In genomic region chr12:89383254-89383653, GRCm38 (mm10) we compare ENCODE assay signal across 12 mouse cellular contexts.
DNase-seq lines count a peak whose midpoint lies in the region; ATAC-seq and TF ChIP-seq lines count a peak whose summit lies in the region.
"Had no signal": no experiment of that assay in that cellular context is flagged by ENCODE, and none has a peak within 500 bp of the region (broad histone marks: within the 10 kb centered on the region; RNA-seq: fewer than 3 reads in every experiment).

No protein-coding gene starts in this region.

- WGBS in liver, postnatal 0 days (ENCODE audit: insufficient replicate concordance), result 11% methylated on average over 3 of the region's 3 CpGs
- WGBS in liver, embryonic 12.5 days (ENCODE audit: insufficient replicate concordance), result 7% methylated on average over 3 of the region's 3 CpGs
- WGBS in forebrain, embryonic 13.5 days, result 16% methylated on average over 3 of the region's 3 CpGs
- WGBS in midbrain, postnatal 0 days, result 13% methylated on average over 3 of the region's 3 CpGs
- WGBS in heart, embryonic 12.5 days, result 16% methylated on average over 3 of the region's 3 CpGs

- H3K36me3 ChIP-seq in liver, postnatal 0 days (replicated peaks; ENCODE audit: insufficient read depth, low read length), result no peaks in the 10 kb centered on the region
- no peaks in the 10 kb centered on the region for H3K36me3 ChIP-seq in liver, embryonic 12.5 days
- no peaks in the 10 kb centered on the region for H3K36me3 ChIP-seq in forebrain, embryonic 13.5 days (ENCODE audit: poor library complexity, severe bottlenecking)
- H3K36me3 ChIP-seq in midbrain, postnatal 0 days (ENCODE audit: insufficient read depth, low read length), result no peaks in the 10 kb centered on the region
- H3K36me3 ChIP-seq in heart, embryonic 12.5 days, result no peaks in the 10 kb centered on the region
- H3K36me3 ChIP-seq: limb, embryonic 12.5 days; stomach, embryonic 15.5 days had no signal

- no peak overlapping the region for H3K27ac ChIP-seq in liver, postnatal 0 days (ENCODE audit: low read depth)
- no peak overlapping the region for H3K27ac ChIP-seq in liver, embryonic 12.5 days
- H3K27ac ChIP-seq in forebrain, embryonic 13.5 days, result no peak overlapping the region
- no peak overlapping the region for H3K27ac ChIP-seq in midbrain, postnatal 0 days (ENCODE audit: low read depth, low read length)
- no peak overlapping the region for H3K27ac ChIP-seq in heart, embryonic 12.5 days (ENCODE audit: poor library complexity, severe bottlenecking)
- H3K27ac ChIP-seq: limb, embryonic 12.5 days; stomach, embryonic 15.5 days had no signal

- H3K4me2 ChIP-seq in liver, postnatal 0 days (ENCODE audit: low read depth, low read length), result no peak overlapping the region
- no peak overlapping the region for H3K4me2 ChIP-seq in liver, embryonic 12.5 days
- H3K4me2 ChIP-seq in forebrain, embryonic 13.5 days, result no peak overlapping the region
- H3K4me2 ChIP-seq in midbrain, postnatal 0 days (ENCODE audit: low read depth, low read length, poor library complexity, severe bottlenecking), result no peak overlapping the region
- H3K4me2 ChIP-seq in heart, embryonic 12.5 days, result no peak overlapping the region
- H3K4me2 ChIP-seq: limb, embryonic 12.5 days; stomach, embryonic 15.5 days had no signal

- H3K4me3 ChIP-seq in liver, postnatal 0 days (ENCODE audit: low read depth, low read length), result no peak overlapping the region
- no peak overlapping the region for H3K4me3 ChIP-seq in liver, embryonic 12.5 days
- no peak overlapping the region for H3K4me3 ChIP-seq in forebrain, embryonic 13.5 days
- no peak overlapping the region for H3K4me3 ChIP-seq in midbrain, postnatal 0 days (ENCODE audit: low read depth, low read length)
- no peak overlapping the region for H3K4me3 ChIP-seq in heart, embryonic 12.5 days
- H3K4me3 ChIP-seq: limb, embryonic 12.5 days; myocyte; stomach, embryonic 15.5 days had no signal

- TF ChIP-seq CTCF in liver, postnatal 0 days (IDR thresholded peaks at IDR 0.05; ENCODE audit: low read depth), result peak; percentile 24; the same call in 1 of the 2 replicates
- peak; percentile 50; the same call in 1 of the 2 replicates for TF ChIP-seq CTCF in brain, embryonic 14.5 days (IDR thresholded peaks at IDR 0.05; ENCODE audit: borderline replicate concordance, extremely low read depth, insufficient read depth, insufficient read length)
- peak; percentile 83 for TF ChIP-seq CTCF in midbrain, postnatal 0 days (IDR thresholded peaks at IDR 0.05)

- ATAC-seq in liver, postnatal 0 days, result no peak
- ATAC-seq in liver, embryonic 12.5 days, result no peak
- ATAC-seq in forebrain, embryonic 13.5 days, result peak; percentile 84
- peak; percentile 84; the same call in 1 of the 2 replicates for ATAC-seq in midbrain, postnatal 0 days (ENCODE audit: low FRiP score)
- ATAC-seq in heart, embryonic 12.5 days (ENCODE audit: insufficient number of reproducible peaks, low FRiP score), result no peak

- no peaks in the 10 kb centered on the region for H3K9me3 ChIP-seq in liver, postnatal 0 days (ENCODE audit: low read length)
- H3K9me3 ChIP-seq in liver, embryonic 12.5 days (replicated peaks), result no peaks in the 10 kb centered on the region
- no peaks in the 10 kb centered on the region for H3K9me3 ChIP-seq in forebrain, embryonic 13.5 days (replicated peaks)
- H3K9me3 ChIP-seq in midbrain, postnatal 0 days (ENCODE audit: low read length), result no peaks in the 10 kb centered on the region
- no peaks in the 10 kb centered on the region for H3K9me3 ChIP-seq in heart, embryonic 12.5 days (replicated peaks)
- H3K9me3 ChIP-seq: limb, embryonic 12.5 days; stomach, embryonic 15.5 days had no signal

- no peak for TF ChIP-seq POLR2A in brain, embryonic 14.5 days (IDR thresholded peaks at IDR 0.05; ENCODE audit: borderline replicate concordance, extremely low read depth, insufficient read depth, insufficient read length, poor library complexity, severe bottlenecking)

- H3K4me1 ChIP-seq in liver, postnatal 0 days (ENCODE audit: insufficient read depth), result no peaks in the 10 kb centered on the region
- H3K4me1 ChIP-seq in liver, embryonic 12.5 days, result no peaks in the 10 kb centered on the region
- H3K4me1 ChIP-seq in forebrain, embryonic 13.5 days, result no peaks in the 10 kb centered on the region
- H3K4me1 ChIP-seq in midbrain, postnatal 0 days (ENCODE audit: insufficient read depth, low read length), result no peaks in the 10 kb centered on the region
- no peaks in the 10 kb centered on the region for H3K4me1 ChIP-seq in heart, embryonic 12.5 days (replicated peaks)
- H3K4me1 ChIP-seq: limb, embryonic 12.5 days; stomach, embryonic 15.5 days had no signal

- no peaks in the 10 kb centered on the region for H3K27me3 ChIP-seq in liver, postnatal 0 days (ENCODE audit: insufficient read depth, low read length)
- no peaks in the 10 kb centered on the region for H3K27me3 ChIP-seq in liver, embryonic 12.5 days (replicated peaks)
- H3K27me3 ChIP-seq in forebrain, embryonic 13.5 days, result no peaks in the 10 kb centered on the region
- no peaks in the 10 kb centered on the region for H3K27me3 ChIP-seq in midbrain, postnatal 0 days (ENCODE audit: insufficient read depth, low read length)
- H3K27me3 ChIP-seq in heart, embryonic 12.5 days (replicated peaks), result no peaks in the 10 kb centered on the region
- H3K27me3 ChIP-seq: limb, embryonic 12.5 days; stomach, embryonic 15.5 days had no signal

- DNase-seq in liver, postnatal 0 days, result no peak
- DNase-seq in brain, embryonic 14.5 days (ENCODE audit: low read depth), result peak; percentile 88
- peak; percentile 86 for DNase-seq in midbrain, postnatal 0 days (ENCODE audit: low spot score)
- no peak for DNase-seq in right cerebral cortex, postnatal 14 days
- DNase-seq: adrenal gland, postnatal 25 days; kidney, adult 18-20 months had no signal

- TF ChIP-seq EP300 in liver, postnatal 0 days (IDR thresholded peaks at IDR 0.05; ENCODE audit: low read depth), result no peak

- no peak overlapping the region for H3K9ac ChIP-seq in liver, postnatal 0 days (replicated peaks)
- H3K9ac ChIP-seq in liver, embryonic 12.5 days, result no peak overlapping the region
- H3K9ac ChIP-seq in forebrain, embryonic 13.5 days, result no peak overlapping the region
- no peak overlapping the region for H3K9ac ChIP-seq in midbrain, postnatal 0 days (replicated peaks; ENCODE audit: low read length, poor library complexity, severe bottlenecking)
- H3K9ac ChIP-seq in heart, embryonic 12.5 days, result no peak overlapping the region
- H3K9ac ChIP-seq: limb, embryonic 12.5 days; stomach, embryonic 15.5 days had no signal

Comparison
In these comparisons a context has a peak if more than half of its experiments do, and no peak if none do; other contexts are left out.
1. ATAC-seq: peak in forebrain, embryonic 13.5 days (single experiment) and midbrain, postnatal 0 days (single experiment); none in liver, postnatal 0 days (single experiment), liver, embryonic 12.5 days (single experiment) and heart, embryonic 12.5 days (single experiment).
2. DNase-seq: peak in brain, embryonic 14.5 days (single experiment) and midbrain, postnatal 0 days (single experiment); none in liver, postnatal 0 days (single experiment) and right cerebral cortex, postnatal 14 days (single experiment).
3. CTCF ChIP-seq: peak in every context shown above with its lines; median percentile 83 in midbrain, postnatal 0 days; 50 in brain, embryonic 14.5 days; 24 in liver, postnatal 0 days.